Mouse (Mus musculus): Measurements from ENCODE around the gene Slc2a12.

Gene Slc2a12

GRCm38 (mm10) chr10:22644853-22645491, at the start of gene Slc2a12:
Slc2a12 (plus strand) TSS chr10:22645011.
- DNase-seq (ENCODE audit: low spot score in 2 of 2) = peak; percentile 21 to 66

- DNase-seq (ENCODE audit: low spot score in 2 of 2) = peak in 1 of 2 experiments; percentile 27
Measured at GRCm38 (mm10) chr10:22598908-22599480, 45.8 kb upstream of the Slc2a12 start.

GRCm38 (mm10) chr10:22601046-22601445, 43.8 kb upstream of the Slc2a12 start:
- DNase-seq (ENCODE audit: low spot score in 2 of 2) = no peak

DNA sequence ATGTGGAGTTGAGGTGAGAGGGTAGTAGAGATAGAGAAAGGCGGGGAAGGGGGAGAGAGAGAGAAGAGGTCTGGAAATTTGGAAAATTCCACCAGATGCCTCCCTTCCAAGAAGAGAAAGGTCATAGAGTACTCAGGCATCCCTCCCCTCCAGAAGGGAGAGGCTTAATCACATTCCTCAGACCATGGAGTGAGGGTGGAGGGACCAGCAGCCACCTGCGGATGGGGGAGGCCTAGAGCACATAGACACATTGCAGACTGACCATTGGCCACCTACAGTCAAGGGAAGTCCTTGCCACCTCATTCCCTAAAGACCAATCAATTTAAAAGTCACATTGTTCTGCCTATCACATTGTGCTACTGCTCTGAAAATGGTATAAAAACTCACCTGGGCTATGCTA, 40.0 kb upstream of the Slc2a12 start:
- peak in 1 of 2 experiments; percentile 43 for DNase-seq (ENCODE audit: low spot score in 2 of 2)

GRCm38 (mm10) chr10:22608273-22608672, 36.5 kb upstream of the Slc2a12 start:
- peak in 1 of 2 experiments; percentile 13 for DNase-seq (ENCODE audit: low spot score in 2 of 2)

GRCm38 (mm10) chr10:22608799-22609357, 35.9 kb upstream of the Slc2a12 start:
- DNase-seq (ENCODE audit: low spot score in 2 of 2) = peak in 1 of 2 experiments; percentile 45

- DNase-seq (ENCODE audit: low spot score in 2 of 2) = no peak
Measured at GRCm38 (mm10) chr10:22613301-22613700, 31.5 kb upstream of the Slc2a12 start.

- DNase-seq (ENCODE audit: low spot score in 2 of 2) = no peak
Measured at GRCm38 (mm10) chr10:22614554-22614953, 30.3 kb upstream of the Slc2a12 start.

DNA sequence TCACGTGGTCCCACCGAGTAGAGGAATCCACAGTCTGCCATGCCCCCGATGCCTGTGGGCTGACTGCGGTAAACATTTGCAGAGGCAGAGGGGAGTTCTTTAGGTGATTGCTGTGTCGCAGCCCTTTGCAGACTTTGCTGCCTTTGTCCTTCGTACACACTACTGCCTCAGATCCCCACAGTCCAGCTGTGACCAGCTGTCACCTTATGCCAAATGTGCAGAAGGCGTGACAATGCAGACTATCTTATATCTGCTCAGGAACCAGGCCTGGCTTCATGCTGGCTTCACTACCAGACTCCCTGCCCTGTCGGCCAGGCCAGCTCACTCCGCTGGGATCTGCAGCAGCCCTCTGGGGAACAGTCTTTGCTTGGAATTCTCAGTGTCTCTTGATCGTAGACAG, 29.5 kb upstream of the Slc2a12 start:
- DNase-seq (ENCODE audit: low spot score in 2 of 2) = no peak

GRCm38 (mm10) chr10:22618842-22619241, 26.0 kb upstream of the Slc2a12 start:
- DNase-seq (ENCODE audit: low spot score in 2 of 2) = no peak

DNA sequence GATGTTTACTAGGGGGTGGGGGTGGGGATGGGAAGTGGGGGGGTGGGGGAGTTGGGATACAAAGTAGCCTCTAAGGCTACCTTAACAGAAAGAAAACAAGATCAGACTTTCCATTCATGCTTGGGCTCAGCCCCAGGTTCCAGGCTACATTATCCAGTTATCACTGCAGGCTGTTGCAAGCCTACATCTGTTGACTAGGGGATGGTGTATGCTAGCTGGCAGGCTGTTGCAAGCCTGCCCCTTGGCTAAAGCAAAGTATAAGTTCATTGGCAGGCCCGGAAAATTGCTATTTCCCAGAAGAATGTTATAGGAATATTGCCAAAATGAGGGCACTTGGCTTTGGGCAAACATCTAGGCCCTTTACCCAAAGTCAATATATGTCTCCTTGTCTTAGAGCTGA, 16.0 kb upstream of the Slc2a12 start:
- no peak for DNase-seq (ENCODE audit: low spot score in 2 of 2)

- DNase-seq (ENCODE audit: low spot score in 2 of 2) = no peak
Measured at GRCm38 (mm10) chr10:22631103-22631502, 13.7 kb upstream of the Slc2a12 start.

GRCm38 (mm10) chr10:22631528-22631927, 13.3 kb upstream of the Slc2a12 start:
- DNase-seq (ENCODE audit: low spot score in 2 of 2) = no peak

GRCm38 (mm10) chr10:22631956-22632355, 12.9 kb upstream of the Slc2a12 start:
- no peak for DNase-seq (ENCODE audit: low spot score in 2 of 2)

DNA sequence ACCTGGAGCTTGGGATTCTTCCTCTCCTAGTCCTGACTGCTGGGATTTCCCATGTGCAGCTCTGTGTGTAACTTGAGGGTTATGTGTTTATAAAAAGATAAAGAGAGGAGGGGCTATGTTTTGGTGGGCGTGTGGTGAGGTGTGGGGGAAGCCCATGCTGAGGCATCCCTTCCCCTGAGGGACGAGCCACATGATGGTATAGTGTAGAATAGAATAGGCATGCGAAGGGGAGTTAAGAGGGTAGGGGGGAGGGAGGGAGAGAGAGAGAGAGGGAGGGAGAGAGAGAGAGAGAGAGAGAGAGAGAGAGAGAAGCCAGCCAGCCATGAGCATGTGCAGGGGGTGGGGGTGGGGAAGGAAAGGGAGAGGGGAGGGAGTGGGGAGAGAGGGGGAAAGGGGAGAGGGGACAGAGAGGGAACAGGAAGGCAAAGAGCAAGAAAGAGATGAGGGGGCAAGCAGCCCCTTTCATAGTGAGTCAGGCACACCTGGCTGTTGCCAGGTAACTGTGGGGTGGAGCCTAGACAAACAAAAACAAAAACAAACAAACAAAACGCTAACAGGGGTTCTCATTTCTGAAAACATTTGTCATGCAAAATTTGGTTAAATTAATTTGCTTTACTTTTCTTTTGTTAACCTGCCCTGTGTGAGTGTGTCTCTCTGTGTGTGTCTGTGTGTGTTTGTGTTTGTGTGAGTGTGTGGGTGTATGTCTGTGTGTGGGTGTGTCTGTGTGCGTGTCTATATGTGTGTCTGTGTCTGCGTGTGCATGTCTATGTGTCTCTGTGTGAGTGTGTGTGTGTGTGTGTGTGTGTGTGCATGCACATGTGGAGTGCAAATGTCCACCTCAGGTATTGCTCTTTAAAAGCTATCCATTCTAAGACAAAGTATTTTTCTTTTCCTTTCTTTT, 11.2 kb upstream of the Slc2a12 start:
- DNase-seq (ENCODE audit: low spot score in 2 of 2) = no peak

DNA sequence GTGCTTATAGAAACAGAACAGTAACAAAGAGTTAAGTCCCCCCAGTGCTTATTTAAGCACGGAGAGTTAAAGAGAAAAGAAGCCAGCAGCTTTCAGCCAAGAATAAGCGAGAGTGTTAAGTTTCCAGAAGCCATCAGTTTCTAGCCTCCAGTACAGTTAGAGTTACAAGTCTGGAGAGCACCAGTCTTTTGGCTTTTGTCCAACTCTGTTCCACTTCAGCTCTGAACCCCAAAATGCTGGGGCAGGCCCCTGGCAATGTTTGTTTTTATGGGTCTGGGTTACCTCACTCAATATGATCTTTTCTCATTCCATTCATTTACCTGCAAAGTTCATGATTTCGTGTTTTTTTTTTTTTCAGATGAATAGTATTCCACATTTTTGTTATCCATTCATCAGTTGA, 7.6 kb upstream of the Slc2a12 start:
- no peak for DNase-seq (ENCODE audit: low spot score in 2 of 2)

- peak in 1 of 2 experiments; percentile 21 for DNase-seq (ENCODE audit: low spot score in 2 of 2)
Measured at GRCm38 (mm10) chr10:22644171-22644570, 640 bp upstream of the Slc2a12 start.

DNA sequence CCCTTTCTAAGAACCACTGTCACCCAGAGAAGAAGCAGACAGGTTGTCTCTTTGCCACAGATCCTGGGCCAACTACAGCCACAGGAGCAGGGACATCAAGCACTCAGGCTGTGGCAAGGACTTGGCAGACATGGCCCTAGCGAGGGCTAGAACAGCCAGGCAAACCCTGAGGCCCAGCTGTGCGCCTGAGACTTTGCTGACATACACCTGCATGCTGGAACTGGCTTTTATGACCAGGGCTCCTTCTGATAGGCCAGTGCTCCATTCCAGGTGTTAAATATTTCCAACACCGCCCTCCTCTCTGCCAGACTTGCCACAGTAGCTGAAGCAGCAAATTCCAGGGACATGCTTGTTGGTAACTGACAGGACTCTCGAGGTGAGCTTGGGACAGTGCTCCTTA, 3.9 kb downstream of the Slc2a12 start:
- no peak for DNase-seq (ENCODE audit: low spot score in 2 of 2)

DNA sequence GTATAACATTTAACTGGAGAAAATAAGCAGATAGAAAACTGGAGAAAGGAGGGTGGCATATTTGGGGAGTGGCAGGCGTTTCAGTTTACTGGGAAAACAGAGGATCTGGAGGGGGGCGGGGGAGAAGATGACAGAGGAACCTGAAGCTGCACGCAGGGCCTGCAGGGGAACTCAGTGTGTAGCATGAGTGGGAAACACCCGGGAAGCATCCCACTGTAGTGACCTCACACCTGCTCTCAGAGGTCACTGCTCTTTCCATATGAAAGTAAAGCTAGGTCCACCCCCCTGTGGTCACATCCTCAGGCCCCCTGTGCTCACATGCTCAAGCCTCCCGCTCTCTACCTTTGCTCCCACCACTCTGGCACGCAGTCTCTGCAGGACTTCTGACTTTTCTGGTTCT, 9.0 kb downstream of the Slc2a12 start:
- DNase-seq (ENCODE audit: low spot score in 2 of 2) = no peak

DNA sequence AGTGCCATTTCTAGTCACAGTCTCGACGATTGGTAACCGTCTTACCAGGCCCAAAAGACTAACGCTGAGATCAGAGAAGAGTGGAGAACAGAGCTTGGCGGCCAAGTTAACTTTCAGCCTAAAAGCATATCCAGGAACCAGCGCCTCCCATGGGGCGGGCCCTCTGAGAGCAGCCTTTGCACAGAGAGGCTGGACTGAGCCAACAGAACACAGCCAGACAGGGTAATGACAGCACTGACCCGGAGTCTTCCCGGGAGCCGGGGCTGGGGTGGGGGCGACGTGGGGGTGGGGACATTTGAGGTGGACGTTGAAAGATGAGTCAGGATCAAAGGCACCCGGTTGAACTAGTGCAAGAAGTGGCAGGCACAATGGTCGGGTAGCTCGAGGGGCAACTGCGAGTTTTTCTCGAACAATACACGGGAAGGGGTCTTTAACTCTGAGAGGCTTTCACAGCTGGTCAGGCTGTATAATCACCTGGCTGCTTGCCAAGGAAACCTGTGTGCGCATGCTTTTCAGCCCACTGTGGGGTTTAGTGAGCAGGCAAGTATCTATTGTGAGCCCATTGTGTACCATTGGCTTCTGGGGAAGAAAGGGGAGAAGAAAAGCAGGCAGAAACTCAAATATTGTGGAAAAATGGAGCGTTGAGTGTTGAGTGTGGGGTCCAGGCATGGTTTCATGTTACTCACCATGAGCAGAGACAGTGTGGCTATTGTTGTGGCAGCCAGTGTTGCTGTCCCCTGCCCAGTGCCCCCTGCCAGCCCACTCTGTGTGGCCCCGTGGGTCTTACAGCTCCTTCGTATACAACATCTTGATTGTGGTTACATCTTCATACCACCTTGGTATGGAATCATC, 13.9 kb downstream of the Slc2a12 start:
- no peak for DNase-seq (ENCODE audit: low spot score in 2 of 2)

DNA sequence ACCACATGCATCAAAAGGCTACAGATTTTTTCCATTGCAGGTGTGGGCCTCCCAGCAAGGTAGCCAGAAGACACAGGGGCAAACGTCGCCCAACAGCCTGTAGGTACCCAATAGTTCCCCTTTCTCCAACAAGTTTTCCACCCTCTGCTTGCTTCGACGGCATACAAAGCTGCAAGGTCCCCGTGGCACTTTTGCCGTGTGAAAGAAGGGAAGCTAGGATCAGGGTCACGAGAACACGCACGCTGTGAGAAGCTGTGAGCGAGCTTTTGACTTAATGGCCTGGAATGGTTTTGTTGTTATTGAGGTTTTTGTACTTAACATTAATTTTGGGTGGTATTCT, 14.5 kb downstream of the Slc2a12 start:
- DNase-seq (ENCODE audit: low spot score in 2 of 2) = no peak
